Mouse (Mus musculus) heart, adult 2 months (tissue): ENCODE results near the gene Cdkn2aipnl.

ENCODE experiments used
- EP300 ChIP-seq: fragments of 200-500 bp; IDR thresholded peaks from 2 replicates; pipeline ENCODE4 v1.6.1; 2011; ENCODE audit warnings: low read depth, low read length, control low read depth; ENCODE audit not compliant: insufficient read depth
- POLR2A ChIP-seq: fragments of 200-500 bp; IDR thresholded peaks from 2 replicates; pipeline ENCODE4 v1.6.1; 2011; ENCODE audit warnings: mild to moderate bottlenecking, low read depth, low read length, control low read depth; ENCODE audit not compliant: insufficient read depth

DNA sequence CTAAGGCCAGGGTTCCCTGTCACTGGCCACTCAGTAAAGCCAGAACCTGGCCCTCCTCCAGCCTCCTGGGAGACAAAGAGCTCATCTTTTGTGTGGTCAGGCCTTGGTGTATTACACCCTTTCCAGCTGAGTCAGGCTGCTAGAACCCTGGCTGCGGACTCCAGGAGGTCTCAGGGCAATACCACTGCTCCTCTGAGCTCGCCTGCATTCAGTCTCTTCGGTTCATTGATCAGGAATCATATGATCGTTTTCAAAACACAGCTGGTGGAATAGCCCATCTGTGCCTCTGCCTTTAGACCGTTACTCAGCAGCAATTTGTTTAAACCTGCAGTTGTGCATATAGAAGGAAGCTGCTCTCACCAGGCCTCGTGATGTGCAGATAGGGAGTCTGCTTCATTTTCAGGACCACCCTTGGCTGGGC lies 30.1 kb upstream of the Cdkn2aipnl start:
- no peak for TF ChIP-seq POLR2A
- no peak for TF ChIP-seq EP300
